Mouse (Mus musculus): ENCODE results near the gene Gm7168. TPM values are rescaled to one million over a fixed set of nuclear protein-coding genes. Genes with fewer than 3 reads are reported as not detected.
"Not testable (repeated sequence)": the region's sequence is repeated elsewhere in the genome, so short reads cannot be mapped to it uniquely, and the experiment has no call there.

Gene Gm7168
- polyA plus RNA-seq, 1 experiment from 2014 or later = not detected

DNA sequence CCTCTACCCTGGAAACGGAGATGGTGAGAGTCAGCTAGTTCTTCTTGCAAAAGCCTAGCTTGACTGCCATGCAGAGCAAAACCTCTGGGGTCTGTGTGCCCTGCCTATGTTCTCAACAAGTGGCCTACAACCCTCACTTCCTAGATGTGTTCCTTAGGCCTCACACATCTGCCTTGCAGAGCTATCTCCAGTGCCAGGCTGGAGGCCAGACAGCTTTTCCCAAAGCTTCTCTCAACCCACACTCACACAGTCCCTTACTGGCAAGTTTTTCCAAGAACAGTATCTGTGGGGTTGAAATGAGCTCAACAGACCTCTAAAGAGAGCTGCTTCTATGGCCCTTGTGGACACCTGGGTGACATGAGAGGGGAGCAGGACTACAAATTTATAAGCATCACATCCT is 3.4 kb downstream of the Gm7168 start:
- H3K27me3 ChIP-seq (replicated peaks; ENCODE audit: control insufficient read depth, insufficient read depth, low read length); H3K4me1 ChIP-seq (replicated peaks; ENCODE audit: control insufficient read depth, insufficient read depth, low read length); H3K27ac ChIP-seq (ENCODE audit: low read depth, low read length); H3K4me2 ChIP-seq; H3K9me3 ChIP-seq (ENCODE audit: control insufficient read depth, low read length); H3K4me3 ChIP-seq (ENCODE audit: low read depth, low read length); ATAC-seq (replicated peaks; ENCODE audit: low FRiP score); H3K9ac ChIP-seq (ENCODE audit: low read depth, low read length); H3K36me3 ChIP-seq (ENCODE audit: control insufficient read depth, insufficient read depth, low read length); DNase-seq (ENCODE audit: low spot score): not testable (repeated sequence)
- WGBS = 75% methylated on average over 1 of the region's 1 CpGs

GRCm38 (mm10) chr17:13958129-13958528 is 10.0 kb downstream of the Gm7168 start:
- not testable (repeated sequence) for H3K4me3 ChIP-seq (ENCODE audit: low read depth, low read length); ATAC-seq (replicated peaks; ENCODE audit: low FRiP score); H3K27me3 ChIP-seq (replicated peaks; ENCODE audit: control insufficient read depth, insufficient read depth, low read length); H3K9me3 ChIP-seq (ENCODE audit: control insufficient read depth, low read length); H3K9ac ChIP-seq (ENCODE audit: low read depth, low read length); DNase-seq (ENCODE audit: low spot score); H3K4me1 ChIP-seq (replicated peaks; ENCODE audit: control insufficient read depth, insufficient read depth, low read length); H3K36me3 ChIP-seq (ENCODE audit: control insufficient read depth, insufficient read depth, low read length); H3K27ac ChIP-seq (ENCODE audit: low read depth, low read length); H3K4me2 ChIP-seq
- WGBS = 38% methylated on average over 1 of the region's 2 CpGs

- not testable (repeated sequence) for H3K4me2 ChIP-seq; H3K9ac ChIP-seq (ENCODE audit: low read depth, low read length); ATAC-seq (replicated peaks; ENCODE audit: low FRiP score); H3K4me3 ChIP-seq (ENCODE audit: low read depth, low read length); H3K27me3 ChIP-seq (replicated peaks; ENCODE audit: control insufficient read depth, insufficient read depth, low read length); DNase-seq (ENCODE audit: low spot score); H3K9me3 ChIP-seq (ENCODE audit: control insufficient read depth, low read length); H3K4me1 ChIP-seq (replicated peaks; ENCODE audit: control insufficient read depth, insufficient read depth, low read length); H3K36me3 ChIP-seq (ENCODE audit: control insufficient read depth, insufficient read depth, low read length); H3K27ac ChIP-seq (ENCODE audit: low read depth, low read length)
- WGBS = 85% methylated on average over 3 of the region's 3 CpGs
These were observed 14.1 kb downstream of the Gm7168 start for GRCm38 (mm10) chr17:13962245-13962644.

GRCm38 (mm10) chr17:13965048-13965447 is 16.9 kb downstream of the Gm7168 start:
- H3K27ac ChIP-seq (ENCODE audit: low read depth, low read length); H3K27me3 ChIP-seq (replicated peaks; ENCODE audit: control insufficient read depth, insufficient read depth, low read length); H3K36me3 ChIP-seq (ENCODE audit: control insufficient read depth, insufficient read depth, low read length); H3K4me3 ChIP-seq (ENCODE audit: low read depth, low read length); H3K4me1 ChIP-seq (replicated peaks; ENCODE audit: control insufficient read depth, insufficient read depth, low read length); H3K9me3 ChIP-seq (ENCODE audit: control insufficient read depth, low read length); ATAC-seq (replicated peaks; ENCODE audit: low FRiP score); DNase-seq (ENCODE audit: low spot score); H3K4me2 ChIP-seq; H3K9ac ChIP-seq (ENCODE audit: low read depth, low read length): not testable (repeated sequence)
- 43% methylated on average over 1 of the region's 2 CpGs for WGBS

DNA sequence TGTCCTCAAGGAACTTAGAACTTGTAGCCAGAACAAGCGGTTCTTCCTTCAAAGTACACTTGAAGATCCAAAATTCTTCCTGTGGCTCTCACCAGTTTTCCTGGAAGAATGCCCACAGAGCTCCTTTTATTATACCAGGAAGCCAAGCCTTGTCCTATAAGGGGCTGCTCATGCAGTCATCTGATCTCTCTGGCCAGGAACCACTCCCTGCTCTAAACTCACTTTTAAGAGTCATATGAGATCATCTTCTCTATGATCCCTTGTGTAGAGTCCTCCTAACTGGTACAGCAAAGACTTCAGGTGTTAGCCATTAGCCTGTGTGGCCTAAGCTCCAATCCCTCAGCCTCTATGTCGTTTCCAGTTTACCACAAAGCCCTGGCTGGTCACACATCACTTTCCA is 21.7 kb downstream of the Gm7168 start:
- not testable (repeated sequence) for ATAC-seq (replicated peaks; ENCODE audit: low FRiP score); H3K36me3 ChIP-seq (ENCODE audit: control insufficient read depth, insufficient read depth, low read length); H3K9ac ChIP-seq (ENCODE audit: low read depth, low read length); H3K4me3 ChIP-seq (ENCODE audit: low read depth, low read length); H3K9me3 ChIP-seq (ENCODE audit: control insufficient read depth, low read length); DNase-seq (ENCODE audit: low spot score); H3K4me2 ChIP-seq; H3K4me1 ChIP-seq (replicated peaks; ENCODE audit: control insufficient read depth, insufficient read depth, low read length); H3K27me3 ChIP-seq (replicated peaks; ENCODE audit: control insufficient read depth, insufficient read depth, low read length); H3K27ac ChIP-seq (ENCODE audit: low read depth, low read length)
- WGBS = 61% methylated on average over 1 of the region's 2 CpGs

DNA sequence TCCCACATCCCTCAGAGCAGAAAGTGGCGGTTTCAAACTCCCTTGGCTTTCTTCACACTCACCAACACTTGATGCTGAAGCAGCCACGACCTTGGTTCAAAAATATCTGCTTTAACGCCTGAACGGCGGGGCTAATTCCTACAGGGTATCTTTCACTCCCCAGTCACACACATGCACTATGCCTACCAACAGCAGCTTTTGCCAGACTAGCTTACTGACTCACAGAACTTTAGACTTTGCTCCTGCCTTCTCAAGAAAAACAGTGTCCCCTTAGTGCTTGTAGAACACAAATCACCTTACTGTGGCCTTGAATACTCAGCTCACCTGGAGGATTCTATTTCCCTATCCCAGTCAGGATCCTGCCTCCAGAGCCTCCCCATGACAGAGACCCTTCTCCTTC is 22.6 kb downstream of the Gm7168 start:
- not testable (repeated sequence) for H3K9ac ChIP-seq (ENCODE audit: low read depth, low read length); H3K9me3 ChIP-seq (ENCODE audit: control insufficient read depth, low read length); H3K4me1 ChIP-seq (replicated peaks; ENCODE audit: control insufficient read depth, insufficient read depth, low read length); H3K36me3 ChIP-seq (ENCODE audit: control insufficient read depth, insufficient read depth, low read length); H3K27me3 ChIP-seq (replicated peaks; ENCODE audit: control insufficient read depth, insufficient read depth, low read length); H3K4me2 ChIP-seq; ATAC-seq (replicated peaks; ENCODE audit: low FRiP score); H3K4me3 ChIP-seq (ENCODE audit: low read depth, low read length); DNase-seq (ENCODE audit: low spot score); H3K27ac ChIP-seq (ENCODE audit: low read depth, low read length)
- WGBS = 87% methylated on average over 5 of the region's 5 CpGs

DNA sequence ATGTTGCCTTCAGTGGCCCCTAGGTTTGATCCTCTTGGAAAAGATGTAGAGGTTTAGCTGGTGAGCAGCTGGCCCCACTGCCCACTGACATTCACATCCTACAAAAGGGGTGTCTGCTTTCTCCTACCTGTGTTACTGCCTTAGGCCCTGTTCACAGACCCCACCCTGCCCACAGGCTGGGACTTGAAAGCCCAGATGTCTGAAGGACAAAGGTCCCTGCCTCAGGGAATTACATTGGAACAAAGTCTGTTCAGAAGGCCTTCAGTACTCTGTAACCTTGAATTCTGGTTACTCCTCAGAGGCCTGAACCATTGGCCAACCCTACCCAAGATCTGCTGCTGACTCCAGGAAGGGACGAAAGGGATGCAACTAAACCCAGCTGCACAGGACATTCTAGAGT is 39.5 kb downstream of the Gm7168 start:
- Histone ChIP-seq H3K27ac (ENCODE audit: low read depth, low read length) (no peak overlapping the region), H3K4me3 (ENCODE audit: low read depth, low read length) (no peak overlapping the region), H3K9me3 (ENCODE audit: control insufficient read depth, low read length) (no peaks in the 10 kb centered on the region), H3K9ac (ENCODE audit: low read depth, low read length) (no peak overlapping the region), H3K36me3 (ENCODE audit: control insufficient read depth, insufficient read depth, low read length) (no peaks in the 10 kb centered on the region), H3K4me2 (no peak overlapping the region), H3K4me1 (replicated peaks; ENCODE audit: control insufficient read depth, insufficient read depth, low read length) (no peaks in the 10 kb centered on the region), H3K27me3 (replicated peaks; ENCODE audit: control insufficient read depth, insufficient read depth, low read length) (no peaks in the 10 kb centered on the region)
- ATAC-seq (replicated peaks; ENCODE audit: low FRiP score) = no peak
- DNase-seq (ENCODE audit: low spot score) = no peak
- 81% methylated on average over 1 of the region's 1 CpGs for WGBS

DNA sequence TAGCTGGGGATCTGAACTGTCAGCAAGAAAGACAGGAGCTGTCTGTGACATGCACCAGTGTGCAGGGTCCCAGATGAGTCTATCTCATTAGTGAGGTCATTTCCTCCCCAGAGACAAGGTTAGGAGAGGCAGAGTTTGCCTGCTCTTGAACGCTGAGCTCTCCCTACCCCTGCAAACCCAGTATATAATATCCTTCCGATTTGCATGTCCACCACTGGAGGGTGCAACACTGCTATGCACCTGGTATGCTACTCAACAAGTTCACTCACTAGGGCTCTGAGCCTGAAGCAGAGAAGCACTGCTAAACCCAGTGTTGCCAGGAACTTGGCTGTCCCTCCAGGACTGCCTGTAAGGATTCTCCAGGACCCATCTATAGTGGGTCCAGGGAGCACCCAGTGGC is 45.3 kb downstream of the Gm7168 start:
- not testable (repeated sequence) for H3K9me3 ChIP-seq (ENCODE audit: control insufficient read depth, low read length); ATAC-seq (replicated peaks; ENCODE audit: low FRiP score); H3K4me1 ChIP-seq (replicated peaks; ENCODE audit: control insufficient read depth, insufficient read depth, low read length); H3K36me3 ChIP-seq (ENCODE audit: control insufficient read depth, insufficient read depth, low read length); H3K4me3 ChIP-seq (ENCODE audit: low read depth, low read length); H3K27me3 ChIP-seq (replicated peaks; ENCODE audit: control insufficient read depth, insufficient read depth, low read length); H3K4me2 ChIP-seq; H3K9ac ChIP-seq (ENCODE audit: low read depth, low read length); DNase-seq (ENCODE audit: low spot score); H3K27ac ChIP-seq (ENCODE audit: low read depth, low read length)
- WGBS = 41% methylated on average over 2 of the region's 2 CpGs

Measured in liver, embryonic 11.5 days (tissue).